Mouse (Mus musculus) E14TG2a.4 (cell line): ENCODE data around the gene Slc26a3.

Experiments used
- CTCF ChIP-seq: conservative IDR thresholded peaks from 2 replicates; pipeline ENCODE4 v1.5.1; 2014; ENCODE audit warnings: low read length
- NANOG ChIP-seq: IDR thresholded peaks from 2 replicates; pipeline ENCODE4 v1.6.1; 2014; ENCODE audit warnings: borderline replicate concordance, low read length, mixed read lengths
- POU5F1 ChIP-seq: IDR thresholded peaks from 2 replicates; pipeline ENCODE4 v1.6.1; 2014; ENCODE audit warnings: low read length, borderline replicate concordance

DNA sequence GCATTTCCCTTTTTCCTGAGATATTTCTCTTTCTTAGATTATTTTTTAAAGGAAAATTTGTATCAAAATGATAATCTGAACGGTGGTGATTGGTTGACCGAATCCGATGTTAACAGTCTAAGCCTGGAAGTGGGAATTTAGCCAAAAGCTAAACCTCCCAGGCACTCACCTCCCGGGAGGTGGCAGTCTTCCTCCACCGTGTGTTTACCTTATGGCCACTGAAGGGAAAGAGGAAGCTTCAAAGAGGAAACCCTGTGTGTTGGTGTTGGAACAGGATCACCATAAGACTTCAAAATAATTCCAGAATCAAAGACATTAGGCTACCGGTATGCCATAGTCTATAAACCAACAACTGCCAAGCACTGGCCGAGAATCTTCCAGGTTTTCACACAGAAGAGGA is 21.0 kb upstream of the Slc26a3 start:
- TF ChIP-seq NANOG = no peak
- no peak for TF ChIP-seq CTCF
- no peak for TF ChIP-seq POU5F1
